Mouse (Mus musculus) hindbrain, embryonic 10.5 days (tissue): ENCODE data around the gene Rnf183. TPM values are rescaled to one million over a fixed set of nuclear protein-coding genes. Genes with fewer than 3 reads are reported as not detected.

Experiments
- DNase-seq: peaks from one replicate; pipeline ENCODE4 v3.0.0-alpha.2; 2017; ENCODE audit warnings: low spot score
- H3K27ac ChIP-seq: fragments of 300-500 bp; sonication (generic); 2 replicates; pipeline ENCODE4 v1.5.1; 2016; ENCODE audit warnings: mild to moderate bottlenecking, moderate library complexity
- H3K27me3 ChIP-seq: fragments of 300-500 bp; sonication (generic); 2 replicates; pipeline ENCODE4 v1.6.1; 2016; ENCODE audit warnings: mild to moderate bottlenecking; ENCODE audit not compliant: poor library complexity, insufficient read depth, severe bottlenecking
- H3K36me3 ChIP-seq: fragments of 300-500 bp; sonication (generic); 2 replicates; pipeline ENCODE4 v1.6.1; 2016; ENCODE audit warnings: mild to moderate bottlenecking, moderate library complexity
- H3K4me1 ChIP-seq: fragments of 300-500 bp; sonication (generic); replicated peaks from 2 replicates; pipeline ENCODE4 v1.6.1; 2016; ENCODE audit warnings: mild to moderate bottlenecking
- H3K4me3 ChIP-seq: fragments of 300-500 bp; sonication (generic); 2 replicates; pipeline ENCODE4 v1.5.1; 2016; ENCODE audit warnings: mild to moderate bottlenecking, moderate library complexity
- H3K9me3 ChIP-seq: fragments of 300-500 bp; sonication (generic); 2 replicates; pipeline ENCODE4 v1.6.1; 2016; ENCODE audit warnings: mild to moderate bottlenecking, moderate library complexity
- WGBS: fragments of 180-500 bp; shearing (Covaris S2); methylation state at CpG from one replicate; pipeline ENCODE4 v1.1.7; 2016; 5-methylcytosine and 5-hydroxymethylcytosine counted together
- polyA plus RNA-seq: library from polyadenylated mRNA; unstranded; fragments of >200 nt; fragmentation: Nextera tagmentation; extraction: Ambion mirVana; gene quantifications from 2 replicates; pipeline ENCODE4 v1.2.1, GENCODE M21; 2016

Rnf183 gene
- polyA plus RNA-seq, 1 experiment from 2014 or later, result not detected

DNA sequence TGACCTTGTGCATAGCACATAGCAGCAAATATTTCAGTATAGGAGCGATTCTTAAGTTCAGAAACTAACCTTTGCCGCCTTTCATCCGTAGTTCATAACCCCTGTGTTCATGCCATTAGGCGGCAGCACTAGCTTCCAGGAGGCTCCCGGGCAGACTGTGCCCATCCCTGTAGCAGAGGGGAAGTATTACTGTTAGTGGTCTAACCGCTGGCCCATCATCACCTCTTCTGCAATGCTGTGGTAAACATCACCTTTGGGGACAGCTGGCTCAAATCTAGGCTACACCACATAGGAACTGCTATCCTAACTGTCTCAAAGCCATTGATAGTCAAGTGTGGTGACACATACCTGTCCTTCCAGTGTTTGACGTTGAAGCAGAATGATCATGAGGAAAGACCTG lies 43.2 kb downstream of the Rnf183 start:
- 93% methylated on average over 7 of the region's 7 CpGs for WGBS
- no peak overlapping the region for H3K4me3 ChIP-seq
- H3K9me3 ChIP-seq, result no peaks in the 10 kb centered on the region
- H3K27ac ChIP-seq, result no peak overlapping the region
- no peaks in the 10 kb centered on the region; the same call in 1 of the 2 replicates for H3K4me1 ChIP-seq
- no peaks in the 10 kb centered on the region for H3K27me3 ChIP-seq
- no peak for DNase-seq
- H3K36me3 ChIP-seq, result peaks cover 92% of the 10 kb centered on the region

DNA sequence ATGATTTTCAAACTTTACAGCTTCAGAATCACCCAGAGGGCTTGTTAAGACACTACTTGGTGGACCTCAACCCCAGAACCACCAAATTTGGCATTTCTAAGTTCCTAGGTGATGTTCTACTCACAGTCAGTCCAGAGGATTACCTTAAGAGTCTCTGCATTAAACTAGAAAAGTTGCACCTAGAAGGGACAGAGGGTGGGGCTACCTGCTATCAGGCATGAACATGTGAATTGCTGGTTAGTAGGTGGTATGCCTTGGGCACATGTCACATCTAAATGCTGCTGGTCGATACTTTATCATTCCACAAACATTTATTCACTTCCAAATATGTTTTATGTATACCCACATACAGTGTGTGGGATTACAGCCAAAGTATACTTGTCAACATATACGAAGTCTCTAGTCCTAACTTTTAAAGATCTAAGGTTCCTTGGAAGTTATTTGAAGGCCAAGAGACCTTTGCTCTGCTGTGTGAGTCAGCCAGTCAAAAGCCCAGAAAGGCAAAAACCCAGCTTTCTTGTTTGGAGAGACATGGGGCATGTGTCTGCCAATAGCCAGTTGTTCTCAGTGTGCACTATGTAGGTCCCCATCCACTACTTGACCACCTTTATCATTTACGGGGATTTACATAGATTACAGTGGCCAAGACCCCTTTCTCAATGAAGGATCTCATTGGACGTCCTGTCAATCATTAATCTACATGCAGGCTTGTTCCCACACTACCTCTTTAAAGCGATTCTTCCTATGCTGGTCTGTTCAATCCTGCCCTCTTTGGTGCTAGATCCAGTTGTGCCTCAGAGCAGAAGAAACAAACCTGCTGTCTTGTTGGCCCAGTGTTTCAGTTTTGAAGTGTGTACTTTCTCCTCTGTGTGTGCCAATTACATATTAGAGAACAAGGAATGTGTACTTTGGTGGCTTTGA lies 45.2 kb downstream of the Rnf183 start:
- no peak overlapping the region for H3K4me3 ChIP-seq

DNA sequence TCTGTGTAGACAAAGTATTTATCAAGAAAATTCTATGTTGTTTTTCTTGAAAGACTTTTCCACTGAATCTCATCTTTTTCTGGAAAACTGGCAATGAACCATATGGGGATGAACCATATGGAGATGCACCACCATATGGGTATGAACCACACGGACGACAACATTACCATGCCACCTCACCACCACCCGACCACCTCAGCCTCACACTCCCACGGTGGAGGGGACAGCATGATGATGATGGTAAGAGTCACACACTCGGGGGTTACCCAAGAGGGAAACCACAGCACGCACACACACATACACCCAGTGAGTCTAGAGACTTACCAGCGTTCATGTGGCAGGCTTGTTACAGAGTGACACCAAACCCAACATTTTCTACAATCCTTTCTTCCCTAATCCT lies 49.6 kb downstream of the Rnf183 start:
- 91% methylated on average over 7 of the region's 7 CpGs for WGBS
- H3K4me3 ChIP-seq, result no peak overlapping the region
- no peaks in the 10 kb centered on the region for H3K9me3 ChIP-seq
- no peak overlapping the region for H3K27ac ChIP-seq
- no peaks in the 10 kb centered on the region for H3K27me3 ChIP-seq
- H3K36me3 ChIP-seq, result peaks cover 55% of the 10 kb centered on the region
- DNase-seq, result no peak
- H3K4me1 ChIP-seq, result no peaks in the 10 kb centered on the region

More for the DNA sequence above, 45.2 kb downstream of the Rnf183 start:
- Histone ChIP-seq H3K36me3 (peaks cover 88% of the 10 kb centered on the region), H3K27ac (no peak overlapping the region), H3K9me3 (no peaks in the 10 kb centered on the region), H3K27me3 (no peaks in the 10 kb centered on the region), H3K4me1 (no peaks in the 10 kb centered on the region; the same call in 1 of the 2 replicates)
- no peak for DNase-seq
- 89% methylated on average over 5 of the region's 5 CpGs for WGBS

- Histone ChIP-seq H3K4me3 (no peak overlapping the region), H3K36me3 (peaks cover 42% of the 10 kb centered on the region), H3K27me3 (no peaks in the 10 kb centered on the region), H3K27ac (no peak overlapping the region), H3K9me3 (no peaks in the 10 kb centered on the region), H3K4me1 (no peaks in the 10 kb centered on the region)
- 95% methylated on average over 1 of the region's 1 CpGs for WGBS
- DNase-seq, result no peak
Measured at GRCm38 (mm10) chr4:62384159-62384558, 50.9 kb downstream of the Rnf183 start.

DNA sequence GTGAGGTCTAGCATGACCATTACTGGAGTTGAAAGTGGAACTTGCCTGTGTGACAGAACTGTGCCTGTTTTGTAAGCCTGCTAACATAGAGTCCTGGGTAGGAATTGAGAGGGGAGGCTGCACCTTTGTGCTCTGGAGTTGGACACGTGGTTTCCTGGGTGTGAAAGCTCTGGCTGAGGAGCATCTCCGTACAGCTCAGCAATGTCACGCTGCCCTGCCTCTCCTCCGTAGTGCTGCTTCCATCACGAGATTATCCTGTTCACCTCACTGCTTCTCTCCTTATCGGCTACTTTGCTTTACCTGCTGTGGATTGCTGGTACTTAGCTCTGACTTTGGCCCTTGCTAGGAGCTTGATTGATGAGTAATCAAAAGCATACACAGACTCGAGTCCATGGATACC lies 51.3 kb downstream of the Rnf183 start:
- H3K9me3 ChIP-seq, result no peaks in the 10 kb centered on the region
- WGBS, result 84% methylated on average over 7 of the region's 7 CpGs

GRCm38 (mm10) chr4:62383207-62383606 lies 51.8 kb downstream of the Rnf183 start:
- 91% methylated on average over 6 of the region's 6 CpGs for WGBS
- Histone ChIP-seq H3K36me3 (peaks cover 32% of the 10 kb centered on the region), H3K27ac (no peak overlapping the region), H3K9me3 (no peaks in the 10 kb centered on the region), H3K4me3 (no peak overlapping the region), H3K4me1 (peaks cover 4% of the 10 kb centered on the region; the same call in 1 of the 2 replicates), H3K27me3 (no peaks in the 10 kb centered on the region)
- no peak for DNase-seq

More for the DNA sequence above, 51.3 kb downstream of the Rnf183 start:
- Histone ChIP-seq H3K4me1 (peaks cover under 1% of the 10 kb centered on the region; the same call in 1 of the 2 replicates), H3K27ac (no peak overlapping the region), H3K4me3 (no peak overlapping the region), H3K27me3 (no peaks in the 10 kb centered on the region), H3K36me3 (peaks cover 38% of the 10 kb centered on the region)
- DNase-seq, result no peak

DNA sequence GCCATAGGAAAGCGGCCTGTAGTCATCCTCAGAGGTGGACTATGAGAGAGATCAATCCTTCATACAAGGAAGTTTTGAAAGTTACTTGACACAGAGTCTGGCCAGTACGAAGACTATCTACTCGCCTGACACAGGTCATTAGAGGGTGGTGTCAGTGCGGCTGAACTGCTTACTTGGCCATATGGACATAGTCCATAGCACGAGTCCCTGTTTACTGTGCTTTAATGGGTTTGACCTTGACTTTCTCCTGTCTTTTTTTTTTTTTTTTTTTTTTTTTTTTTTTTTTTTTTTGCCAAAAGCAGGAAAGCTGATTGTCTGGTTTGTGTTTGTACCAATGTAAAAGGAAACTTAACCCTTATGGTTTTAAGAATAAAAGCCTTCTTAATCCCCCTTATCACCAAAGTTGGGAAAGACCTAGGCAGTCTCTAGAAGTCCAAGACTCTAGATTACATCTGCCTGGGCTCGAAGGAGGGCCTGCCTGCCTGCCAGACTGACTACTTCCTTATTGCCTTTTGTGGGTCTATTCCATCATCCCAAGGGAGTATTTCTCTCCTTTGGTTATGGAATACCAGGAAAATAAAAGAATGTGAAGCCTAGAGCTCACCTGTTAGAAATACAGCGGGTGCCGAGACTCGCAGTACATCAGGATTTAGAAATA lies 55.2 kb downstream of the Rnf183 start:
- WGBS, result 91% methylated on average over 9 of the region's 9 CpGs
- H3K4me1 ChIP-seq, result peaks cover 4% of the 10 kb centered on the region; the same call in 1 of the 2 replicates
- no peaks in the 10 kb centered on the region for H3K27me3 ChIP-seq

More for the DNA sequence above, 55.2 kb downstream of the Rnf183 start:
- H3K4me3 ChIP-seq, result no peak overlapping the region
- no peak overlapping the region for H3K27ac ChIP-seq
- no peaks in the 10 kb centered on the region for H3K9me3 ChIP-seq
- DNase-seq, result no peak
- 0 out of 2 replicates have a peak, but pooled peaks cover 4% of the 10 kb centered on the region for H3K36me3 ChIP-seq

Other genes with a start within 250 kb of the Rnf183 start
- gene Zfp37, start 204.2 kb downstream of the Rnf183 start, polyA plus RNA-seq, result 19.9 and 20.8 TPM in 2 replicates
- 15.1 and 15.4 TPM in 2 replicates for gene Slc31a2, start 172.7 kb downstream of the Rnf183 start, polyA plus RNA-seq
- 20.3 and 21.8 TPM in 2 replicates for gene Fkbp15, start 74.7 kb downstream of the Rnf183 start, polyA plus RNA-seq
- gene Slc31a1, start 74.5 kb downstream of the Rnf183 start, polyA plus RNA-seq, result 48.5 and 53.9 TPM in 2 replicates
- gene Cdc26, start 26.6 kb downstream of the Rnf183 start, polyA plus RNA-seq, result 176 and 179 TPM in 2 replicates
- gene Prpf4, start 26.5 kb downstream of the Rnf183 start, polyA plus RNA-seq, result 26.8 and 35.2 TPM in 2 replicates
- 9.8 and 10.0 TPM in 2 replicates for gene Wdr31, start 35.6 kb upstream of the Rnf183 start, polyA plus RNA-seq
- gene Bspry, start 44.8 kb upstream of the Rnf183 start, polyA plus RNA-seq, result 0.78 and 1.9 TPM in 2 replicates
- gene Hdhd3, start 68.2 kb upstream of the Rnf183 start, polyA plus RNA-seq, result 9.8 and 14.1 TPM in 2 replicates
- gene Alad, start 84.7 kb upstream of the Rnf183 start, polyA plus RNA-seq, result 114 and 123 TPM in 2 replicates
- gene Pole3, start 89.8 kb upstream of the Rnf183 start, polyA plus RNA-seq, result 124 and 125 TPM in 2 replicates
- gene 4933430I17Rik, start 90.1 kb upstream of the Rnf183 start, polyA plus RNA-seq, result 1.2 and 1.5 TPM in 2 replicates
- 36.2 and 48.6 TPM in 2 replicates for gene Rgs3, start 124.6 kb upstream of the Rnf183 start, polyA plus RNA-seq